Mouse (Mus musculus) spleen, adult 2 months (tissue): ENCODE results near the gene Kif13a. TPM values are rescaled to one million over a fixed set of nuclear protein-coding genes. Genes with fewer than 3 reads are reported as not detected.

Experiments used
- DNase-seq, 2 experiments: peaks; one replicate each; pipeline versions ENCODE4 v3.0.0 to v3.0.0-alpha.2; 2012 to 2021; ENCODE audit warnings: low spot score in 2 of 2, low read depth in 1 of 2
- H3K27ac ChIP-seq: fragments of 200-500 bp; 2 replicates; pipeline ENCODE4 v1.5.1; 2012; ENCODE audit warnings: low read length, inconsistent platforms; ENCODE audit not compliant: insufficient read depth
- H3K27me3 ChIP-seq: fragments of 200-500 bp; 2 replicates; pipeline ENCODE4 v1.6.1; 2012; ENCODE audit warnings: mild to moderate bottlenecking, moderate library complexity, low read length, inconsistent platforms; ENCODE audit not compliant: control insufficient read depth, insufficient read depth
- H3K36me3 ChIP-seq: fragments of 200-500 bp; 2 replicates; pipeline ENCODE4 v1.6.1; 2012; ENCODE audit warnings: mild to moderate bottlenecking, low read length, inconsistent platforms; ENCODE audit not compliant: control insufficient read depth, insufficient read depth
- H3K4me1 ChIP-seq: fragments of 200-500 bp; 2 replicates; pipeline ENCODE4 v1.6.1; 2011; ENCODE audit warnings: inconsistent platforms; ENCODE audit not compliant: control insufficient read depth, insufficient read depth, insufficient read length
- H3K4me3 ChIP-seq: fragments of 200-500 bp; 2 replicates; pipeline ENCODE4 v1.5.1; 2011; ENCODE audit warnings: mild to moderate bottlenecking, inconsistent platforms; ENCODE audit not compliant: insufficient read depth, insufficient read length; ENCODE audit errors: extremely low read depth
- CTCF ChIP-seq: fragments of 200-500 bp; IDR thresholded peaks from 2 replicates; pipeline ENCODE4 v1.5.1; 2011; ENCODE audit warnings: mild to moderate bottlenecking, inconsistent platforms; ENCODE audit not compliant: insufficient read depth, insufficient read length, insufficient replicate concordance; ENCODE audit errors: extremely low read depth
- POLR2A ChIP-seq: fragments of 200-500 bp; IDR thresholded peaks from 2 replicates; pipeline ENCODE4 v1.6.1; 2011; ENCODE audit warnings: low read depth, low read length, inconsistent platforms
- WGBS: fragments of 180-500 bp; shearing (Covaris S2); methylation state at CpG from one replicate; pipeline ENCODE4 v1.1.7; 2018; 5-methylcytosine and 5-hydroxymethylcytosine counted together
- polyA plus RNA-seq: library from polyadenylated mRNA; depleted of rRNA; stranded (reverse); fragments of >200 nt; gene quantifications from 2 replicates; pipeline ENCODE4 v1.2.3, GENCODE M21; 2012

The Kif13a gene
- polyA plus RNA-seq, 1 experiment: 5.6 TPM

DNA sequence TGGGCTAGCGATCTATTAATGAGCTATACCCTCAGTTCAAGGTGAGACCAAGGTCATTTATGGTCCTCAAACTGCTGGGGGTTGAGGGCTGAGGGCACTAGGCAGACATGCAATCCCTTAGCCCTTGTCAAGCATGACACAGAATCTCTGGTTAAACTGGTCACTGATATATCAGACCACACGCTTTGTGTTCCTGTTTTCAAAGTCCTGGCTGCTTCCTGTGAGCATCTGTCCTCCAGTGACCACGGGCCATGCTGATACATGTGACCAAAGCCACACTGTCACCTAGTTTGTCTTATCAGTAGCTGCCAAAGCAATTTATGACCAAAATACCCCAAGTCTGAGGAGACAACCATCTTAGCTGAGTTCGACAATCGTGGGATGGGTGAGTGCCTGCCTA, 154.7 kb downstream of the Kif13a start:
- no peaks in the 10 kb centered on the region for H3K27me3 ChIP-seq
- TF ChIP-seq CTCF (no peak), POLR2A (no peak)
- 69% methylated on average over 5 of the region's 5 CpGs for WGBS
- DNase-seq: no peak
- no peaks in the 10 kb centered on the region for H3K4me1 ChIP-seq
- H3K36me3 ChIP-seq: no peaks in the 10 kb centered on the region
- H3K4me3 ChIP-seq: no peak overlapping the region
- H3K27ac ChIP-seq: no peak overlapping the region

DNA sequence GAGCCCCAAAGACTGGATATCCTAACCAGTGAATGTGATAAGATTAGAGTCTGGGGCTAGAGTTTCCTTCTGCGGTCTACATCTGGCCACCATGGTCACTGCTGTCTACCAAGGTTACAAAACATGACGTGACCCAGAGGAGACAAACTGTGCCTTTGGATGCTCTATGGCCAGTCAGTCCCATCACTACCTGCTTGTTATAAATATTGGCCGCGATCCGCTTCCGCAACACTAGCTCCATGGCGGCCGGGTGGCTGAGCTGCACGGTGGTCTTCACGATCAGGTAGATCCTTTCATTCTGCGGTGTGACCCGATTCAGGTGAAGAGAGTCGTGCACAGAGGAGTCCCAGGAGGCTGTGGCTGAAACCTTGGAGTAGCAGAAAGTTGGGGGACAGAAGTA, 157.1 kb downstream of the Kif13a start:
- Histone ChIP-seq H3K27me3 (no peaks in the 10 kb centered on the region), H3K4me1 (no peaks in the 10 kb centered on the region), H3K27ac (no peak overlapping the region), H3K36me3 (no peaks in the 10 kb centered on the region; the same call in 1 of the 2 replicates), H3K4me3 (no peak overlapping the region)
- TF ChIP-seq CTCF (no peak), POLR2A (no peak)
- 98% methylated on average over 13 of the region's 13 CpGs for WGBS
- DNase-seq: no peak

DNA sequence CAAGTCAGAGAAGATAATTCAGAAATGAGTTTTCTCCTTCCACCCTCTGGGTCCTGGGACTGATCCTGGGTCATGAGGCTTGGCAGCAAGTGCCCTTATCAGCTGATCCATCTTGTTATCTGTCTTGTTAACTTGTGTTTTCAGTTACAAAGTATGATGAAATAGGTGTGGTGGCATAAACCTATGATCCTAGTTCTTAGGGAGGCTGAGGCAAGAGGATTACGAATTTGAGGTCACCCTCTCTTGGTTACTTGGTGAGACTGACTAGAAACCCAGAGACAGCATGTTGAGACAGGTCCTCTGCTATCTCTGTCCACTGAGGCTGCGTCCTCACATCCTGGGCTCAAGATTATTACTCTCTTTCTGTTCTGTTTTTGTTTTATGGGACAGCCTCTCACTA, 164.3 kb downstream of the Kif13a start:
- H3K27ac ChIP-seq: no peak overlapping the region
- H3K27me3 ChIP-seq: no peaks in the 10 kb centered on the region
- 87% methylated on average over 2 of the region's 2 CpGs for WGBS
- DNase-seq: no peak
- TF ChIP-seq POLR2A (no peak), CTCF (no peak)
- no peak overlapping the region for H3K4me3 ChIP-seq
- H3K36me3 ChIP-seq: no peaks in the 10 kb centered on the region; the same call in 1 of the 2 replicates
- no peaks in the 10 kb centered on the region for H3K4me1 ChIP-seq

DNA sequence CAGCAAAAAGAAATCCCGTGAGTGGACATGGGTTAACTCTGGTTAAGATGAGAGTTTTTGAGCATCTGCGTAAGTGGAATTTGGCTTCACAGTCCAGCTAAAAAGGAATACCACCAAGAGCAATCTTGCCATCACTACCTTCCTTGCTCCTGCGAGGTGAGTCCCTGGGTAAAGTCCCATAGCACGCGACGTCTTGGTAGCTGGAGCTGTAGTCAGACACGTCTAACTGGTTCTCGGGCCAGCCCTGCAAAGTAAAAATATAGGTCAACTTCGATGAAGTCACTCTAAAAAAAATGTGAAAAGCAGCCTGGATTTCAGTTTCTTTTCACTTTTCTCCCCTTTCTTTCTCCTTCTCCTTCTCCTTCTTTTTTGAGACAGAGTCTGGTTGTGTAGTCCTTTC, 166.5 kb downstream of the Kif13a start:
- no peaks in the 10 kb centered on the region; the same call in 1 of the 2 replicates for H3K4me1 ChIP-seq
- no peak overlapping the region for H3K27ac ChIP-seq
- H3K27me3 ChIP-seq: no peaks in the 10 kb centered on the region
- no peak for DNase-seq
- WGBS: 95% methylated on average over 9 of the region's 9 CpGs
- no peak for TF ChIP-seq POLR2A
- no peak for TF ChIP-seq CTCF
- no peaks in the 10 kb centered on the region for H3K36me3 ChIP-seq
- H3K4me3 ChIP-seq: no peak overlapping the region

DNA sequence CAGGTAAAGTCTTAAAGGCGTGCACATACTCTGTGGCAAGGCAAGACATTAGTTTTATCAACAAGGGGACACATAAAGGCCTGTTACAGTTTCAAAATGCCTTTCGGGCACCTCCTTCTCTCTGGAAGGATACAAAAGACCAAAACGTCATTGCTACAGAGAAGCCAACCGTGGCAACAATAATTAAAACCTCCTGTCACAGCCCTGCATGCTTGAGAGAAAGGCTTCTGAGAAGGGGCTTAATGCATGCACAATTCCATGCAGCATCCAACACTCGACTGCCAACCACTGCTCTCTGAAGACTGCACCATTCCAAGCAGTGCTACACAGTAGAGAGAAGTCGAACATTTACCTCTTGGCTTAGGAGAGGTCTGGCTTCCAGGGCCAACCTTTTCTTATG, 168.7 kb downstream of the Kif13a start:
- DNase-seq: no peak
- Histone ChIP-seq H3K27ac (no peak overlapping the region), H3K4me3 (no peak overlapping the region), H3K36me3 (no peaks in the 10 kb centered on the region), H3K27me3 (no peaks in the 10 kb centered on the region), H3K4me1 (no peaks in the 10 kb centered on the region; the same call in 1 of the 2 replicates)
- WGBS: 89% methylated on average over 6 of the region's 6 CpGs
- TF ChIP-seq POLR2A: no peak
- no peak for TF ChIP-seq CTCF

DNA sequence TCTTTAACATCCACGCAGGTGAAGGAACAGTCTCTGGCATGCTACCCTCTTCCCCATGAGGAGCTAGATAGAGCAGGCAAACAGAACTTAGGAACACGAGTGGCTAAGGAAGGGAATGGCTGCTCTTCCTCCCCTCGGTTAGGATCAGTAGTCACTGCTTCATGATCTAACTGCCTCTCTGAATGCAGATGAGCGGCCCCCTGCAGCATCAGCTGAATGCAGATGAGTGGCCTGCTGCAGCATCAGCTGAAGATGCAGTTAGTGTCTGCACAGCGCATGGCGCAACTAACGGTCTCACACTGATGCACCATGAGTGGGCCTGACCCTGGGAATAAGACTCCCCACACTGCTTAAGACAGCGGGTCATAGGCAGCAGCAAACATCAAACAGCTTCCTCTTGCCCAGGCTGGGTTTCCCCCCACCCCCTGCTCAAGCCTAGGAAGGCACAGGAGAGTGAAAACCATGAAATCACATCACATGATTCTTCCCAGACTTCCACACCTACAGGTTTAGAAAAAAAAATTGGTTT, 170.3 kb downstream of the Kif13a start:
- TF ChIP-seq POLR2A (no peak), CTCF (no peak)
- 90% methylated on average over 8 of the region's 8 CpGs for WGBS
- Histone ChIP-seq H3K27ac (no peak overlapping the region), H3K4me3 (no peak overlapping the region), H3K4me1 (no peaks in the 10 kb centered on the region; the same call in 1 of the 2 replicates), H3K27me3 (no peaks in the 10 kb centered on the region), H3K36me3 (no peaks in the 10 kb centered on the region)
- DNase-seq: no peak

DNA sequence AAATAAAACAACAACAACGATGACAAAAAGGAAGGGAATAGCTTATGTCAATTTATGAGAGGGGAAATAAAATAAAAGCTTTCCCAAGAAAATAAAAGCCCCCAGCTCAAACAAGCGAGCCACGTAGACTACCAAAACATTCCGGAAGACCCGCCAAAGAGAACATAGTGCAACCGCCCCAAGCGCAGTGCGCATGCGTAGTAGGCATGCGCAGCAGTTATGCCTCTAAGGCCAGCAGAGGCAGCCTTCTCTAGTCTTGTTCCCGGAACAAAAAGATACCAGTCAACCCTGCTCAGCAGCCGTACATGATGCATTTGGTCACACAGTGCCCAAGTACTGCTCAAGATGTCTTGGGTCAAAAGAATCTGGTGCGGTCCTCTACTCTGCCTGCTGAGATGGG, 171.0 kb downstream of the Kif13a start:
- TF ChIP-seq CTCF: no peak
- 97% methylated on average over 13 of the region's 13 CpGs for WGBS
- Histone ChIP-seq H3K27ac (no peak overlapping the region), H3K4me3 (no peak overlapping the region), H3K27me3 (no peaks in the 10 kb centered on the region), H3K36me3 (no peaks in the 10 kb centered on the region), H3K4me1 (no peaks in the 10 kb centered on the region; the same call in 1 of the 2 replicates)
- DNase-seq: no peak
